Mouse (Mus musculus): ENCODE results near the gene Ifnar1.

GRCm38 (mm10) chr16:91484808-91485700 is at the start of gene Ifnar1:
- TF ChIP-seq EP300 (optimal IDR thresholded peaks at IDR 0.05) (no peak), CTCF (IDR thresholded peaks at IDR 0.05; ENCODE audit: low read depth) (no peak)
